8 mouse cellular contexts compared by ENCODE assay signal in the genomic region with DNA sequence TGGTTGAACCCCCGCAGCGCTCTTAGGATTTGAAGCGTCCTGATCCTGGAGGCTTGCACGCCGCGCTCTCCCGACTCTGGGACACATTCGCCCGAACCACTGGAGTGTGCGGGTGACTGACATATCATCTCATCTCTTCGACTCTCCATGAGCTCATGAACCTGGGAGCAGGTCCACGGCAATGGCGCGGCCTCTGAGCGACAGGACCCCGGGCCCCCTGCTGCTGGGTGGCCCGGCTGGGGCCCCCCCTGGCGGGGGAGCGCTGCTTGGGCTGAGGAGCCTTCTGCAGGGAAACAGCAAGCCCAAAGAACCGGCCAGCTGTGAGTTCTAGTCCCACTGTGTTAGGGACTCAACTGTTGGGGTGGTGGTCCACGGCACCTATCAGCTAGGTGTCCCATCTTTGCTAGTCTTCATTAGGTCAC. TPM values are rescaled to one million over a fixed set of nuclear protein-coding genes. Genes with fewer than 3 reads are reported as not detected.
DNase-seq lines count a peak whose midpoint lies in the region; ATAC-seq and TF ChIP-seq lines count a peak whose summit lies in the region.

No protein-coding gene starts in this region.

- intact Hi-C loops in heart, adult 2 months (cut with DNase I) = no loop called here

- TF ChIP-seq CTCF in heart, adult 2 months (IDR thresholded peaks at IDR 0.05) = peak; percentile 16; the same call in 1 of the 2 replicates

- H3K36me3 ChIP-seq in heart, adult 2 months (ENCODE audit: control insufficient read depth, insufficient read depth, low read length) = peaks cover 23% of the 10 kb centered on the region
- peaks cover 3% of the 10 kb centered on the region for H3K36me3 ChIP-seq in hindbrain, embryonic 12.5 days
- H3K36me3 ChIP-seq in midbrain, embryonic 12.5 days = peaks cover 6% of the 10 kb centered on the region; the same call in 1 of the 2 replicates

- H3K27ac ChIP-seq in heart, adult 2 months = peak overlapping the region; percentile 99
- peak overlapping the region; percentile 70 for H3K27ac ChIP-seq in hindbrain, embryonic 12.5 days
- peak overlapping the region; percentile 64 for H3K27ac ChIP-seq in midbrain, embryonic 12.5 days (replicated peaks)

- TF ChIP-seq POLR2A in heart, adult 2 months (IDR thresholded peaks at IDR 0.05; ENCODE audit: insufficient read depth, low read depth, low read length) = no peak

- H3K9me3 ChIP-seq in hindbrain, embryonic 12.5 days (replicated peaks) = no peaks in the 10 kb centered on the region
- H3K9me3 ChIP-seq in midbrain, embryonic 12.5 days = no peaks in the 10 kb centered on the region

- H3K4me3 ChIP-seq in heart, adult 2 months = peak overlapping the region; percentile 91
- H3K4me3 ChIP-seq in hindbrain, embryonic 12.5 days = peak overlapping the region; percentile 55
- H3K4me3 ChIP-seq in midbrain, embryonic 12.5 days = peak overlapping the region; percentile 58

- no peaks in the 10 kb centered on the region for H3K27me3 ChIP-seq in heart, adult 2 months (ENCODE audit: control insufficient read depth, insufficient read depth, low read length)
- peaks cover 2% of the 10 kb centered on the region for H3K27me3 ChIP-seq in hindbrain, embryonic 12.5 days
- peaks cover 11% of the 10 kb centered on the region for H3K27me3 ChIP-seq in midbrain, embryonic 12.5 days

- H3K4me1 ChIP-seq in heart, adult 2 months (ENCODE audit: control insufficient read depth, insufficient read depth, low read length) = peaks cover 20% of the 10 kb centered on the region
- peaks cover 80% of the 10 kb centered on the region for H3K4me1 ChIP-seq in hindbrain, embryonic 12.5 days
- peaks cover 85% of the 10 kb centered on the region for H3K4me1 ChIP-seq in midbrain, embryonic 12.5 days

- peak overlapping the region; percentile 94 for H3K4me2 ChIP-seq in hindbrain, embryonic 12.5 days (replicated peaks)
- H3K4me2 ChIP-seq in midbrain, embryonic 12.5 days (replicated peaks) = peak overlapping the region; percentile 98

- peak overlapping the region; percentile 97 for H3K9ac ChIP-seq in heart, adult 2 months (ENCODE audit: low read depth, low read length)
- peak overlapping the region; percentile 49 for H3K9ac ChIP-seq in hindbrain, embryonic 12.5 days
- peak overlapping the region; percentile 51 for H3K9ac ChIP-seq in midbrain, embryonic 12.5 days (replicated peaks)

- TF ChIP-seq EP300 in heart, adult 2 months (IDR thresholded peaks at IDR 0.05; ENCODE audit: insufficient read depth, low read depth, low read length) = no peak

- peak; percentile 1; the same call in 1 of the 2 replicates for ATAC-seq in hindbrain, embryonic 12.5 days (ENCODE audit: low FRiP score)
- ATAC-seq in midbrain, embryonic 12.5 days (ENCODE audit: low FRiP score, low read depth) = no peak
- ATAC-seq in granulocyte monocyte progenitor cell, adult 5-6 weeks (replicated peaks; ENCODE audit: poor library complexity, severe bottlenecking) = no peak

- H3K79me2 ChIP-seq in heart, adult 2 months (replicated peaks; ENCODE audit: control insufficient read depth, insufficient read depth, low read length) = no peaks in the 10 kb centered on the region

- 1% methylated on average over 21 of the region's 21 CpGs for WGBS in heart, adult 2 months
- under 1% methylated on average over 21 of the region's 21 CpGs for WGBS in hindbrain, embryonic 12.5 days
- WGBS in midbrain, embryonic 12.5 days = under 1% methylated on average over 21 of the region's 21 CpGs

- no peak for DNase-seq in heart, adult 2 months
- DNase-seq in heart, adult 8-10 months (ENCODE audit: low spot score) = no peak
- peak; percentile 32 for DNase-seq in T-cell, adult 2 months (ENCODE audit: low spot score)
- no peak for DNase-seq in spleen, postnatal 14 days (ENCODE audit: low spot score in 2 of 2)
- no peak for DNase-seq in kidney, adult 11 months

RNA-seq across cellular contexts. Expression of gene Dbp, which starts 0.6 kb away (rescaled TPM):
- total RNA-seq in heart, adult 2 months (2021) = 100 to 1,000 TPM in 1 of 2 experiments, 1 to 10 TPM in 1; 6.4 to 134 TPM
- polyA plus RNA-seq in heart, adult 2 months (2012; rRNA removed) = 49.3 and 93.6 TPM in 2 replicates
- total RNA-seq in heart, adult 8-10 months (2022) = 100 to 1,000 TPM in 3 of 4 experiments, 10 to 100 TPM in 1; 72.2 to 183 (median 152) TPM
- 4.2 and 5.3 TPM in 2 replicates for polyA plus RNA-seq in hindbrain, embryonic 12.5 days (2016; fragmentation: Nextera tagmentation; extraction: Ambion mirVana)
- polyA plus RNA-seq in midbrain, embryonic 12.5 days (2016; fragmentation: Nextera tagmentation; extraction: Ambion mirVana) = 4.5 and 4.6 TPM in 2 replicates
- total RNA-seq in granulocyte monocyte progenitor cell, adult 5-6 weeks (2014; fragmentation: Nextera tagmentation) = 1.7 and 3.1 TPM in 2 replicates
- 4.0 and 6.3 TPM in 2 replicates for total RNA-seq in granulocyte monocyte progenitor cell, adult 5-6 weeks (2017)

RNA-seq across cellular contexts. Expression of gene Car11, which starts 5.8 kb away (rescaled TPM):
- total RNA-seq in heart, adult 2 months (2021) = 1 to 10 TPM; 5.2 to 6.8 TPM
- polyA plus RNA-seq in heart, adult 2 months (2012; rRNA removed) = 10.6 and 14.4 TPM in 2 replicates
- 1 to 10 TPM; 5.5 to 8.7 (median 8.1) TPM for total RNA-seq in heart, adult 8-10 months (2022)
- 21.2 and 25.5 TPM in 2 replicates for polyA plus RNA-seq in hindbrain, embryonic 12.5 days (2016; fragmentation: Nextera tagmentation; extraction: Ambion mirVana)
- 17.0 and 18.8 TPM in 2 replicates for polyA plus RNA-seq in midbrain, embryonic 12.5 days (2016; fragmentation: Nextera tagmentation; extraction: Ambion mirVana)
- not detected in 2 replicates for total RNA-seq in granulocyte monocyte progenitor cell, adult 5-6 weeks (2014; fragmentation: Nextera tagmentation)
- total RNA-seq in granulocyte monocyte progenitor cell, adult 5-6 weeks (2017) = 0.09 TPM in 1 of 2 replicates, not detected in the other

RNA-seq across cellular contexts. Expression of gene Rpl18, which starts 9.8 kb away (rescaled TPM):
- 100 to 1,000 TPM; 496 to 617 TPM for total RNA-seq in heart, adult 2 months (2021)
- polyA plus RNA-seq in heart, adult 2 months (2012; rRNA removed) = 580 and 697 TPM in 2 replicates
- total RNA-seq in heart, adult 8-10 months (2022) = 100 to 1,000 TPM; 552 to 697 (median 598) TPM
- 607 and 682 TPM in 2 replicates for polyA plus RNA-seq in hindbrain, embryonic 12.5 days (2016; fragmentation: Nextera tagmentation; extraction: Ambion mirVana)
- polyA plus RNA-seq in midbrain, embryonic 12.5 days (2016; fragmentation: Nextera tagmentation; extraction: Ambion mirVana) = 688 and 721 TPM in 2 replicates
- total RNA-seq in granulocyte monocyte progenitor cell, adult 5-6 weeks (2014; fragmentation: Nextera tagmentation) = 2,165 and 2,847 TPM in 2 replicates
- 1,831 and 2,021 TPM in 2 replicates for total RNA-seq in granulocyte monocyte progenitor cell, adult 5-6 weeks (2017)

RNA-seq across cellular contexts. Expression of gene Sec1, which starts 11.3 kb away (rescaled TPM):
- under 1 TPM; 0.16 to 0.25 TPM for total RNA-seq in heart, adult 2 months (2021)
- polyA plus RNA-seq in heart, adult 2 months (2012; rRNA removed) = 0.16 and 0.41 TPM in 2 replicates
- total RNA-seq in heart, adult 8-10 months (2022) = under 1 TPM in 3 of 4 experiments, not detected in 1; 0.16 to 0.25 (median 0.23) TPM
- 1.1 and 2.2 TPM in 2 replicates for polyA plus RNA-seq in hindbrain, embryonic 12.5 days (2016; fragmentation: Nextera tagmentation; extraction: Ambion mirVana)
- polyA plus RNA-seq in midbrain, embryonic 12.5 days (2016; fragmentation: Nextera tagmentation; extraction: Ambion mirVana) = 0.79 and 0.80 TPM in 2 replicates
- total RNA-seq in granulocyte monocyte progenitor cell, adult 5-6 weeks (2014; fragmentation: Nextera tagmentation) = not detected in 2 replicates
- not detected in 2 replicates for total RNA-seq in granulocyte monocyte progenitor cell, adult 5-6 weeks (2017)

RNA-seq across cellular contexts. Expression of gene Sphk2, which starts 12.3 kb away (rescaled TPM):
- 10 to 100 TPM; 15.9 to 18.2 TPM for total RNA-seq in heart, adult 2 months (2021)
- 24.1 and 24.9 TPM in 2 replicates for polyA plus RNA-seq in heart, adult 2 months (2012; rRNA removed)
- 10 to 100 TPM; 15.3 to 19.3 (median 18.4) TPM for total RNA-seq in heart, adult 8-10 months (2022)
- 28.7 and 30.3 TPM in 2 replicates for polyA plus RNA-seq in hindbrain, embryonic 12.5 days (2016; fragmentation: Nextera tagmentation; extraction: Ambion mirVana)
- polyA plus RNA-seq in midbrain, embryonic 12.5 days (2016; fragmentation: Nextera tagmentation; extraction: Ambion mirVana) = 24.0 and 25.8 TPM in 2 replicates
- total RNA-seq in granulocyte monocyte progenitor cell, adult 5-6 weeks (2014; fragmentation: Nextera tagmentation) = 14.9 and 26.4 TPM in 2 replicates
- 10.0 and 10.6 TPM in 2 replicates for total RNA-seq in granulocyte monocyte progenitor cell, adult 5-6 weeks (2017)

Comparison
In these comparisons a context has a peak if more than half of its experiments do, and no peak if none do; other contexts are left out.
1. RNA of gene Car11, which starts 5.8 kb away (total RNA-seq): 5.5 to 8.7 TPM in heart, adult 8-10 months and 5.2 to 6.8 TPM in heart, adult 2 months; 0.09 TPM in granulocyte monocyte progenitor cell, adult 5-6 weeks; every median in the first group is over 4 times any median in the second.
2. Peak in every context shown above with its lines, with median percentiles within 50 percentile points of each other: H3K27ac ChIP-seq, H3K4me3 ChIP-seq and H3K9ac ChIP-seq.